Mouse (Mus musculus) lung, postnatal 0 days (tissue): ENCODE results near the gene Snx17. TPM values are rescaled to one million over a fixed set of nuclear protein-coding genes. Genes with fewer than 3 reads are reported as not detected.

Experiments
- ATAC-seq: fragments of 200-750 bp; cut with Nextera tagmentation; 2 replicates; pipeline ENCODE4 v1.8.0; 2017; ENCODE audit warnings: moderate library complexity
- DNase-seq: peaks from one replicate; pipeline ENCODE4 v3.0.0-alpha.2; 2016; ENCODE audit warnings: low spot score
- H3K27ac ChIP-seq: fragments of 300-500 bp; sonication (generic); 2 replicates; pipeline ENCODE4 v1.5.1; 2014; ENCODE audit warnings: antibody characterized with exemption, mild to moderate bottlenecking, low read length, mixed read lengths
- H3K27me3 ChIP-seq: fragments of 300-500 bp; sonication (generic); replicated peaks from 2 replicates; pipeline ENCODE4 v1.6.1; 2014; ENCODE audit warnings: low read length, mixed read lengths; ENCODE audit not compliant: insufficient read depth
- H3K36me3 ChIP-seq: fragments of 300-500 bp; sonication (generic); 2 replicates; pipeline ENCODE4 v1.6.1; 2014; ENCODE audit warnings: low read length, mixed read lengths; ENCODE audit not compliant: insufficient read depth
- H3K4me1 ChIP-seq: fragments of 300-500 bp; sonication (generic); 2 replicates; pipeline ENCODE4 v1.6.1; 2014; ENCODE audit warnings: antibody characterized with exemption, low read depth, low read length, mixed read lengths; ENCODE audit not compliant: insufficient read depth
- H3K4me2 ChIP-seq: fragments of 300-500 bp; sonication (generic); replicated peaks from 2 replicates; pipeline ENCODE4 v1.6.1; 2014; ENCODE audit warnings: low read depth, mild to moderate bottlenecking, low read length, moderate library complexity, mixed read lengths
- H3K4me3 ChIP-seq: fragments of 300-500 bp; sonication (generic); 2 replicates; pipeline ENCODE4 v1.5.1; 2014; ENCODE audit warnings: low read depth, low read length
- H3K9ac ChIP-seq: fragments of 300-500 bp; sonication (generic); replicated peaks from 2 replicates; pipeline ENCODE4 v1.6.1; 2014; ENCODE audit warnings: low read depth, mild to moderate bottlenecking
- H3K9me3 ChIP-seq: fragments of 300-500 bp; sonication (generic); 2 replicates; pipeline ENCODE4 v1.6.1; 2016; ENCODE audit warnings: low read length, mixed read lengths
- CTCF ChIP-seq: IDR thresholded peaks from 2 replicates; pipeline ENCODE4 v1.5.1; 2016; ENCODE audit warnings: antibody characterized with exemption, mild to moderate bottlenecking
- EP300 ChIP-seq: IDR thresholded peaks from 2 replicates; pipeline ENCODE4 v1.6.1; 2016; ENCODE audit warnings: antibody characterized with exemption, mild to moderate bottlenecking, control low read depth
- WGBS: fragments of 180-500 bp; shearing (Covaris S2); extraction: QIAGEN DNeasy Blood & Tissue Kit; methylation state at CpG from one replicate; pipeline ENCODE4 v1.1.7; 2014; 5-methylcytosine and 5-hydroxymethylcytosine counted together
- polyA plus RNA-seq: library from polyadenylated mRNA; unstranded; fragments of >200 nt; fragmentation: Nextera tagmentation; extraction: Ambion mirVana; gene quantifications from 2 replicates; pipeline ENCODE4 v1.2.1, GENCODE M21; 2015

The Snx17 gene
- polyA plus RNA-seq, 1 experiment from 2014 or later: 103 TPM

DNA sequence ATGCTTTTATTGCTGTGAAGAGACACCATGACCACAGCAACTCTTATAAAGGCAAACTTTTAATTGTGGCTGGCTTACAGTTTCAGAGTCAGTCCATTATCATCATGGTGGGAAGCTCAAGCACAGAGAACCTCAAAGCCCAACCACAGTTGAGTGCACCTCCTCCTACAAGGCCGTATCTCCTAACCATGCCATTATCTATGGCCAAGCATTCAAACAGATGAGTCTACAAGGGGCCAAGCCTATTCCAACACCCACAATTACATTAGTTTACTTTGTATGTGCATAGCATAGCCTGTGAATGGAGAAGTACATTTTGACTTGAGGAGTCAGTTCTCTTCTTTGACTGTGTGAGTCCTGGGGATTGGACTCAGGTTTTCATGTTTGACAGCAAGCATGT, 28.1 kb upstream of the Snx17 start:
- 73% methylated on average over 1 of the region's 1 CpGs for WGBS
- H3K36me3 ChIP-seq: peaks cover 44% of the 10 kb centered on the region
- TF ChIP-seq EP300: no peak
- no peaks in the 10 kb centered on the region for H3K4me1 ChIP-seq
- DNase-seq: no peak
- ATAC-seq: no peak
- H3K27ac ChIP-seq: no peak overlapping the region
- H3K9ac ChIP-seq: no peak overlapping the region
- H3K4me3 ChIP-seq: no peak overlapping the region
- no peaks in the 10 kb centered on the region for H3K9me3 ChIP-seq
- no peaks in the 10 kb centered on the region for H3K27me3 ChIP-seq
- no peak overlapping the region for H3K4me2 ChIP-seq

DNA sequence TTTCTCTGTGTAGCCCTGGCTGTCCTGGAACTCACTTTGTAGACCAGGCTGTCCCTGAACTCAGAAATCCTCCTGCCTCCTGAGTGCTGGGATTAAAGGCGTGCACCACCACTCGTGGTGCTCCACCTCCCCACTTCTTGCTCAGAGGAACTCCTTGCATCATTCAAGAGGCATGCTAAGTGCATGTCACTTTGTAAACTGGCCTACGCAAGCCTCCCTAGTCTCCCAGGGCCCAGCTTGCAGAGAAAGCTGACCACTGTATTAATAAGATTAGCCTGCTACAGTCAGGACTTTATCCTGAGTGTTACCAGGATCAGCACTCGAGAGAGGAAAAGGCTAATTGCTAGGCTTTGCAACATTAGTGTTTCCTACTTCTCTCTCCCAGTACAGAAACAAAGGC, 24.4 kb upstream of the Snx17 start:
- Histone ChIP-seq H3K9me3 (no peaks in the 10 kb centered on the region), H3K4me3 (no peak overlapping the region), H3K27ac (no peak overlapping the region), H3K27me3 (no peaks in the 10 kb centered on the region), H3K9ac (no peak overlapping the region), H3K4me2 (no peak overlapping the region), H3K4me1 (no peaks in the 10 kb centered on the region), H3K36me3 (peaks cover 52% of the 10 kb centered on the region)
- TF ChIP-seq CTCF (no peak), EP300 (no peak)
- DNase-seq (peak; percentile 62), ATAC-seq (peak; percentile 87)
- 58% methylated on average over 4 of the region's 4 CpGs for WGBS

DNA sequence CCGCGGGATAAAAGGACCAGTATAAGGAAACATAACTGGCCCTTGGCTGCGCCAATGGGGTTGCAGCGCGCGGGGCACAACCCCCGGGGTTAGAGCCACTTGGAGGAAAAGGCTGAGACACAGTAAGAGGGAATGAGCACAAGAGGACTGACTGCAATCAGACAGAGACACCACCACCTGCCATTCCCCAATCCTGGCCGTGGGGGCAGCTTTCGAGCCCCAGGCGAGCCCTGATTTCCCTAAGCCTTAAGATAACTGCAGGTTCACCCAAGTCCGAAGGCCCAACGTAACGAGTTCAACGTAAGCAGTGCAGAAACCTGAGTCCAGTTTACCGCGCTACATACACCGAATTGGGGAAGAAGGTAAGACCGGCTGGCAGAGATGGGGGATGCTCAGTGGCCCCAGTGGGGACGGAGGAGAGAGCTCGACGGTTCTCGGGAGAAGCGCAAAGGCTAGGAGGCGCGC, 13.7 kb upstream of the Snx17 start:
- no peak for TF ChIP-seq EP300
- TF ChIP-seq CTCF: no peak
- H3K36me3 ChIP-seq: no peaks in the 10 kb centered on the region
- peak overlapping the region; percentile 80 for H3K4me3 ChIP-seq
- under 1% methylated on average over 25 of the region's 25 CpGs for WGBS
- no peaks in the 10 kb centered on the region for H3K4me1 ChIP-seq
- peak overlapping the region; percentile 98 for H3K27ac ChIP-seq
- peak overlapping the region; percentile 71 for H3K9ac ChIP-seq
- H3K27me3 ChIP-seq: no peaks in the 10 kb centered on the region
- DNase-seq: peak; percentile 43
- H3K9me3 ChIP-seq: no peaks in the 10 kb centered on the region
- peak overlapping the region; percentile 66 for H3K4me2 ChIP-seq
- peak; percentile 42 for ATAC-seq

DNA sequence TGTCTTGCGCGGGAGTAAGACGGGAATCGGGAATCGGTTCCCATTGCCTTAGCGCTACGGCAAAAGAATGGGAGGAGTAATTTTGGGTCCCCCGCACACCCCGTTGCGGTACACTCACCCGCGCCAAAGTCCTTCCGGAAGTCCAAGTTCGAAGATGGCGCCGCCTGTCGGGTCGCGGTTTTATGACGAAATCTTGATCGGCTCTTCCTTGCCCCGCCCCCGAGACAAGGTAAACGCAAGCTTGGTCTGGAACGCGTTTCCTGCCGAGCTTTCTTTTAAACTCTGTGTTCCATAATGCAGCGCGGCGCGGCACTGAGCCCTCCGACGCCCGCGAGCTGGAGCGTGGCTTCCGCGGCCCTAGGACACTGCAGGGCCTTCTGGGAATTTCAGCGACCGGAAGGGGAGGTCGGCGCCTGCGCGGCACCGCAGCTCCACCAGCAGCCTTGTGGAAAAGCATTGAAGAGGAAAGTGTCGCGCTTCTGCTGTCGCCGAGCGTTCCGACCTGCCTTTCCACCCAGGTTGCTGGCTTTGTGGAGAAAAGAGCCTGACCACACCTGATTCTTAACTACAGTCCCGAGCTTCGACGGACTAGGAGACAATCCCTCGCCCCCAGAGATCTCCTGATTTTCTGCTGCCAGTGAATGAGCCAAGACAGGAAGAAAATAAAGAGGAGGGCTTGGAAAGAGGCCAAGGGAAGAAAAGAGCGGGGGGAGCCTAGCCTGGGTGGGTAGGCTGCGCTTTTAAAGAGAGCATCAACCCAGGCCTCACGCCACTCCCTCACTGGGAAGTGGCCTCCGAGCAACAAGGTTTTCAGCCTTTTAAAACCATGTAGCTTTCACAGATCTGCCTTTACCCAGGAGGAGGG, 13.0 kb upstream of the Snx17 start, which contains the start of the genes Gm29609 and Gtf3c2:
Gm29609 (minus strand) TSS at position 146 of the 865 bp plus-strand sequence.
Gtf3c2 (minus strand) TSS at position 379 of the 865 bp plus-strand sequence.
- TF ChIP-seq CTCF (peak; percentile 31; the same call in 1 of the 2 replicates), EP300 (peak; percentile 49)
- Histone ChIP-seq H3K27me3 (no peaks in the 10 kb centered on the region), H3K4me1 (no peaks in the 10 kb centered on the region), H3K4me3 (peak within 1 kb of the TSS; percentile 80), H3K4me2 (peak within 1 kb of the TSS; percentile 66), H3K9ac (peak within 1 kb of the TSS; percentile 71), H3K9me3 (no peaks in the 10 kb centered on the region), H3K36me3 (no peaks in the 10 kb centered on the region), H3K27ac (peak within 1 kb of the TSS; percentile 98)
- ATAC-seq (peak; percentile 98), DNase-seq (peak; percentile 98)
- WGBS: under 1% methylated on average over 59 of the region's 59 CpGs

DNA sequence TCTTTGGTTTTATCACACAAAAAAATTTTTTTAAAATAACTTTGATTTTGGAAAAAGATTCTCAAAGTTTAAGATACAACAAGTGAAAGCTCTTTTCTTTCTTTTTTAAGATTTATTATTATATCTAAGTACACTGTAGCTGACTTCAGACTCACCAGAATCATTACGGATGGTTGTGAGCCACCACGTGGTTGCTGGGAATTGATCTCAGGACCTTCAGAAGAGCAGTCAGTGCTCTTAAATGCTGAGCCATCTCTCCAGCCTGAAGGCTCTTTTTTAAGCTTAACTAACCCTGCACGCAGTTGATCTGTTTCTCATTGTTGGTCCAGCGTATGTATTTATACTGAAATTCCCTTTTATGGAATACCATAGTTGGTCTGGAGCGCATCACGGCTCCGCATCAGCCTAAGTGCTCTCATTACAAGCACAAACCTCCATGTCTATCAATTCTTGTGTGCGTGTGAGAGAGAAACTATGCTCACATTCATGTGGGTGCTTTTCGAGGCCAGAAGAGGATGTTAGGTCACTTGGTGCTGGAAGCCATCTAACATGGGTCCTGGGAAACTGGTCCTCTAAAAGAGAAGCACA, 11.8 kb upstream of the Snx17 start:
- DNase-seq (no peak), ATAC-seq (no peak)
- Histone ChIP-seq H3K27me3 (no peaks in the 10 kb centered on the region), H3K9me3 (no peaks in the 10 kb centered on the region), H3K27ac (no peak overlapping the region), H3K4me1 (no peaks in the 10 kb centered on the region), H3K4me2 (no peak overlapping the region), H3K9ac (no peak overlapping the region), H3K36me3 (no peaks in the 10 kb centered on the region), H3K4me3 (no peak overlapping the region)
- TF ChIP-seq EP300 (no peak), CTCF (no peak)
- WGBS: 92% methylated on average over 9 of the region's 9 CpGs

DNA sequence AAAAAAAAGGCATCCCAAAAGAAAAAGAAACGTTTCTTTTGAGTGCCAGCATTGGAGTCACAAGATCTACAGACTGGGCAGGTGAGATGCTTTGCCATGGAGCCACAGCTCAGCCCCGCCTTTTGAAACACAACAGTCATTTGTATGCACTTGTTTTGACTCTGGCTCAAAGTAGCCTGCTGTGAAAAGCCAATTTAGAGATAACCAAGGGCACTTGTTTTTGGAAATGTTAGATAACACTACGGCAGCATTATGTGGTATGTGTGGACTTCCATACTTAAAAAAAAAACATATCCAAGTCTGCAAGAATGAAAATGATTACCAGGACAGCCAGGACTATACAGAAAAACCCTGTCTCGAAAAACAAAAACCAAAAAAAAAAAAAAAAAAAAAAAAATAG, 9.3 kb upstream of the Snx17 start:
- DNase-seq: no peak
- no peak for TF ChIP-seq EP300
- TF ChIP-seq CTCF: no peak
- whole genome bisulfite sequencing: 41% methylated on average over 4 of the region's 4 CpGs
- no peak for ATAC-seq
- Histone ChIP-seq H3K9me3 (no peaks in the 10 kb centered on the region), H3K9ac (no peak overlapping the region), H3K36me3 (peaks cover 9% of the 10 kb centered on the region; the same call in 1 of the 2 replicates), H3K4me3 (no peak overlapping the region), H3K4me1 (no peaks in the 10 kb centered on the region), H3K27me3 (no peaks in the 10 kb centered on the region), H3K4me2 (no peak overlapping the region), H3K27ac (no peak overlapping the region)
